Mouse (Mus musculus): ENCODE data around the gene Gm3776. TPM values are rescaled to one million over a fixed set of nuclear protein-coding genes. Genes with fewer than 3 reads are reported as not detected.
"Not testable (repeated sequence)": the region's sequence is repeated elsewhere in the genome, so short reads cannot be mapped to it uniquely, and the experiment has no call there.

The Gm3776 gene
- polyA plus RNA-seq (2015; fragmentation: Nextera tagmentation; extraction: Ambion mirVana), result not detected in 2 replicates

- not testable (repeated sequence) for H3K4me3 ChIP-seq; H3K9me3 ChIP-seq; H3K9ac ChIP-seq; H3K4me2 ChIP-seq; H3K4me1 ChIP-seq; H3K27me3 ChIP-seq; H3K36me3 ChIP-seq; ATAC-seq (ENCODE audit: insufficient number of reproducible peaks, insufficient read depth, low FRiP score, low TSS enrichment, low read depth); H3K27ac ChIP-seq
- WGBS, result 86% methylated on average over 1 of the region's 3 CpGs
Observed at GRCm38 (mm10) chr9:78256914-78257313, at the start of gene Gm3776. Gene Gm3776 (plus strand): TSS chr9:78257129.

- no peak overlapping the region for H3K27ac ChIP-seq
- H3K9ac ChIP-seq, result no peak overlapping the region
- H3K4me3 ChIP-seq, result no peak overlapping the region
- peaks cover 35% of the 10 kb centered on the region for H3K36me3 ChIP-seq
- no peak for ATAC-seq (ENCODE audit: insufficient number of reproducible peaks, insufficient read depth, low FRiP score, low TSS enrichment, low read depth)
- peaks cover 17% of the 10 kb centered on the region for H3K4me1 ChIP-seq
- H3K9me3 ChIP-seq, result no peaks in the 10 kb centered on the region
- WGBS, result 30% methylated on average over 4 of the region's 4 CpGs
- H3K4me2 ChIP-seq, result no peak overlapping the region
- H3K27me3 ChIP-seq, result no peaks in the 10 kb centered on the region
Observed at GRCm38 (mm10) chr9:78208956-78209355, 48.0 kb upstream of the Gm3776 start.

- Histone ChIP-seq H3K4me2 (no peak overlapping the region), H3K9me3 (no peaks in the 10 kb centered on the region), H3K36me3 (peaks cover 25% of the 10 kb centered on the region), H3K9ac (no peak overlapping the region), H3K4me3 (no peak overlapping the region), H3K27me3 (no peaks in the 10 kb centered on the region), H3K4me1 (peaks cover 17% of the 10 kb centered on the region), H3K27ac (no peak overlapping the region)
- WGBS, result 89% methylated on average over 3 of the region's 3 CpGs
- ATAC-seq (ENCODE audit: insufficient number of reproducible peaks, insufficient read depth, low FRiP score, low TSS enrichment, low read depth), result no peak
Observed at GRCm38 (mm10) chr9:78210079-78210478, 46.9 kb upstream of the Gm3776 start.

- H3K36me3 ChIP-seq, result peaks cover 19% of the 10 kb centered on the region
Observed at GRCm38 (mm10) chr9:78210821-78211220, 46.1 kb upstream of the Gm3776 start.

GRCm38 (mm10) chr9:78211521-78211920 is 45.4 kb upstream of the Gm3776 start:
- H3K36me3 ChIP-seq, result peaks cover 14% of the 10 kb centered on the region; the same call in 1 of the 2 replicates
- H3K4me3 ChIP-seq, result no peak overlapping the region
- peaks cover 17% of the 10 kb centered on the region for H3K4me1 ChIP-seq
- WGBS, result 92% methylated on average over 3 of the region's 3 CpGs
- no peaks in the 10 kb centered on the region for H3K9me3 ChIP-seq
- H3K27me3 ChIP-seq, result no peaks in the 10 kb centered on the region
- H3K9ac ChIP-seq, result no peak overlapping the region
- no peak overlapping the region for H3K4me2 ChIP-seq
- no peak for ATAC-seq (ENCODE audit: insufficient number of reproducible peaks, insufficient read depth, low FRiP score, low TSS enrichment, low read depth)
- H3K27ac ChIP-seq, result no peak overlapping the region

More at GRCm38 (mm10) chr9:78210821-78211220, 46.1 kb upstream of the Gm3776 start:
- no peak for ATAC-seq (ENCODE audit: insufficient number of reproducible peaks, insufficient read depth, low FRiP score, low TSS enrichment, low read depth)
- Histone ChIP-seq H3K27me3 (no peaks in the 10 kb centered on the region), H3K27ac (no peak overlapping the region), H3K4me2 (no peak overlapping the region), H3K9me3 (no peaks in the 10 kb centered on the region), H3K9ac (no peak overlapping the region), H3K4me1 (peaks cover 17% of the 10 kb centered on the region), H3K4me3 (no peak overlapping the region)
- WGBS, result 97% methylated on average over 2 of the region's 2 CpGs

GRCm38 (mm10) chr9:78212341-78213049 is 44.4 kb upstream of the Gm3776 start:
- Histone ChIP-seq H3K4me3 (no peak overlapping the region), H3K36me3 (peaks cover 14% of the 10 kb centered on the region; the same call in 1 of the 2 replicates), H3K4me2 (no peak overlapping the region), H3K4me1 (peaks cover 17% of the 10 kb centered on the region), H3K27me3 (no peaks in the 10 kb centered on the region), H3K27ac (no peak overlapping the region), H3K9me3 (no peaks in the 10 kb centered on the region), H3K9ac (no peak overlapping the region)
- WGBS, result 81% methylated on average over 7 of the region's 7 CpGs
- no peak for ATAC-seq (ENCODE audit: insufficient number of reproducible peaks, insufficient read depth, low FRiP score, low TSS enrichment, low read depth)

- Histone ChIP-seq H3K36me3 (no peaks in the 10 kb centered on the region), H3K27ac (no peak overlapping the region), H3K4me1 (no peaks in the 10 kb centered on the region), H3K4me2 (no peak overlapping the region), H3K27me3 (no peaks in the 10 kb centered on the region), H3K9me3 (no peaks in the 10 kb centered on the region), H3K9ac (no peak overlapping the region), H3K4me3 (no peak overlapping the region)
- ATAC-seq (ENCODE audit: insufficient number of reproducible peaks, insufficient read depth, low FRiP score, low TSS enrichment, low read depth), result no peak
- 81% methylated on average over 4 of the region's 4 CpGs for WGBS
Observed at GRCm38 (mm10) chr9:78217074-78217473, 39.9 kb upstream of the Gm3776 start.

GRCm38 (mm10) chr9:78222616-78223015 is 34.3 kb upstream of the Gm3776 start:
- H3K4me3 ChIP-seq, result no peak overlapping the region
- WGBS, result 70% methylated on average over 8 of the region's 8 CpGs

GRCm38 (mm10) chr9:78223221-78223902 is 33.6 kb upstream of the Gm3776 start:
- H3K27me3 ChIP-seq, result no peaks in the 10 kb centered on the region
- no peak for ATAC-seq (ENCODE audit: insufficient number of reproducible peaks, insufficient read depth, low FRiP score, low TSS enrichment, low read depth)
- H3K9ac ChIP-seq, result no peak overlapping the region
- WGBS, result 43% methylated on average over 10 of the region's 10 CpGs
- H3K27ac ChIP-seq, result no peak overlapping the region
- H3K4me2 ChIP-seq, result no peak overlapping the region
- no peaks in the 10 kb centered on the region for H3K9me3 ChIP-seq
- no peaks in the 10 kb centered on the region for H3K36me3 ChIP-seq
- H3K4me1 ChIP-seq, result no peaks in the 10 kb centered on the region
- no peak overlapping the region for H3K4me3 ChIP-seq

More at GRCm38 (mm10) chr9:78222616-78223015, 34.3 kb upstream of the Gm3776 start:
- no peaks in the 10 kb centered on the region for H3K36me3 ChIP-seq
- H3K27me3 ChIP-seq, result no peaks in the 10 kb centered on the region
- no peak overlapping the region for H3K4me2 ChIP-seq
- no peak overlapping the region for H3K9ac ChIP-seq
- no peak overlapping the region for H3K27ac ChIP-seq
- no peak for ATAC-seq (ENCODE audit: insufficient number of reproducible peaks, insufficient read depth, low FRiP score, low TSS enrichment, low read depth)
- no peaks in the 10 kb centered on the region for H3K9me3 ChIP-seq
- H3K4me1 ChIP-seq, result no peaks in the 10 kb centered on the region

GRCm38 (mm10) chr9:78224418-78224817 is 32.5 kb upstream of the Gm3776 start:
- no peak for ATAC-seq (ENCODE audit: insufficient number of reproducible peaks, insufficient read depth, low FRiP score, low TSS enrichment, low read depth)
- H3K9me3 ChIP-seq, result no peaks in the 10 kb centered on the region
- H3K4me2 ChIP-seq, result no peak overlapping the region
- WGBS, result 87% methylated on average over 2 of the region's 2 CpGs
- no peak overlapping the region for H3K4me3 ChIP-seq
- H3K4me1 ChIP-seq, result no peaks in the 10 kb centered on the region
- no peaks in the 10 kb centered on the region for H3K36me3 ChIP-seq
- H3K27ac ChIP-seq, result no peak overlapping the region
- no peak overlapping the region for H3K9ac ChIP-seq
- no peaks in the 10 kb centered on the region for H3K27me3 ChIP-seq

GRCm38 (mm10) chr9:78225304-78225703 is 31.6 kb upstream of the Gm3776 start:
- H3K9ac ChIP-seq, result no peak overlapping the region
- WGBS, result 74% methylated on average over 11 of the region's 11 CpGs
- H3K4me1 ChIP-seq, result no peaks in the 10 kb centered on the region
- H3K36me3 ChIP-seq, result no peaks in the 10 kb centered on the region
- H3K27me3 ChIP-seq, result no peaks in the 10 kb centered on the region
- ATAC-seq (ENCODE audit: insufficient number of reproducible peaks, insufficient read depth, low FRiP score, low TSS enrichment, low read depth), result no peak
- no peak overlapping the region for H3K27ac ChIP-seq
- H3K9me3 ChIP-seq, result no peaks in the 10 kb centered on the region
- H3K4me3 ChIP-seq, result no peak overlapping the region
- no peak overlapping the region for H3K4me2 ChIP-seq

- no peak for ATAC-seq (ENCODE audit: insufficient number of reproducible peaks, insufficient read depth, low FRiP score, low TSS enrichment, low read depth)
- H3K9ac ChIP-seq, result no peak overlapping the region
- no peak overlapping the region for H3K4me3 ChIP-seq
- no peaks in the 10 kb centered on the region for H3K9me3 ChIP-seq
- no peak overlapping the region for H3K4me2 ChIP-seq
- H3K4me1 ChIP-seq, result no peaks in the 10 kb centered on the region
- no peak overlapping the region for H3K27ac ChIP-seq
- WGBS, result 97% methylated on average over 2 of the region's 2 CpGs
- H3K27me3 ChIP-seq, result no peaks in the 10 kb centered on the region
- no peaks in the 10 kb centered on the region for H3K36me3 ChIP-seq
Observed at GRCm38 (mm10) chr9:78228122-78228521, 28.8 kb upstream of the Gm3776 start.

Measured in embryonic facial prominence, embryonic 13.5 days (tissue).